Mouse (Mus musculus): Measurements from ENCODE around the gene Srprb.
"Not testable (repeated sequence)": the region's sequence is repeated elsewhere in the genome, so short reads cannot be mapped to it uniquely, and the experiment has no call there.

Gene Srprb

DNA sequence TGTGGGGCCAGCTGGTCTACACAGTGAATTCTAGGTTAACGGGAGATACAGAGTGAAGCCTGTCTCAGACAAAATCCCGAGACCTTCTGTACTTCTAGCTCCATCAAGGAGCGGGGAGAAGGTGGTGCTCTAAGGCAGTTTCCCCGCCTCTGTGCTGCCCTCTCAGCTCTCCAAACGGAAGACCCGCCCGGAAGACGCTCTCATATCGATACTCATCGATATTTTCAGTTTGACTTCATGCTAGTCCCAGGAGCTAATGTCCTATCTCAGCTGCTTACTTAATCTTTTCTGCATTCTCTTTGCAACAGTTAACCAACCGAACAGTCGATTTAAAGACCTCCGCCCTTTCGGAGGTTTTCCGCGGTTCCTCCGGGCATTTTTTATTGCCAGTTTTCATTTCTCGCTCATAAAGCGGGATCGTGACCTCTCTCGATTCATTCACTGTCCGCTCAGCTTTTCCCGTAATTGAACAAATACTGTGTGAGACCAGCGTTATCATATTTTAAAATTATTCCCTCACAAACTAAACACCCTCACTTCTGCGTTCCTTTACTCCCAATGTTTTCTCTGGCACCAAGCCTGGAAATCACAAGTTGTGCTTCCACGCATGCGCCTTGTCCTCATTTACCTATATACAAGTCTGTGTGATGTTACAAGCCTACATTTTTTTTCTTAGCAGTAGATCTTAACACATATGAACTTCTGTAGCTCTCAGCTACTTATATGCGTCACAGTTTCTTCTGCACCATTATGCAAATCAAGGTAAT lies 10.9 kb upstream of the Srprb start:
- no peak for ATAC-seq (ENCODE audit: insufficient number of reproducible peaks, low FRiP score, low TSS enrichment)

GRCm38 (mm10) chr9:103208802-103209423 lies 7.0 kb upstream of the Srprb start:
- no peak for ATAC-seq (ENCODE audit: insufficient number of reproducible peaks, low FRiP score, low TSS enrichment)

DNA sequence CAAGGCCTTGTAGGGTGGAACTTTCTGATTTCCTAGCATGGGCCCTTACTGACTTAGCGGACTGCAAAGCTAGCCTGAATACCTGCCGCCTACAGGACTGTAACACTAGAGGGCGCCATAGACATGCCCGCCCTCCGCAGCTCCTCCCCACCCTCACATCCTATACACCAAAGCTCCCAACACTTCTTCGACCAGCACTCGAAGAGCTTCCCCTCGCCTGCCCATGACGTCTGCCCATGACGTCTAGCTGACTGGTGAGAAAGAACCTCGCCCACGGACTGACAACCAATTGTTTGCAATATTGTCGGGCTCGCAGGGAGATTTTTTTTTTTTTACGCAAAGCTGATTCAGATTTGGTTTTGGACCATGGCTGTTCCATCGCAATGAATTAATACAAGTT lies 5.9 kb upstream of the Srprb start:
- ATAC-seq (ENCODE audit: insufficient number of reproducible peaks, low FRiP score, low TSS enrichment) = peak; percentile 80

DNA sequence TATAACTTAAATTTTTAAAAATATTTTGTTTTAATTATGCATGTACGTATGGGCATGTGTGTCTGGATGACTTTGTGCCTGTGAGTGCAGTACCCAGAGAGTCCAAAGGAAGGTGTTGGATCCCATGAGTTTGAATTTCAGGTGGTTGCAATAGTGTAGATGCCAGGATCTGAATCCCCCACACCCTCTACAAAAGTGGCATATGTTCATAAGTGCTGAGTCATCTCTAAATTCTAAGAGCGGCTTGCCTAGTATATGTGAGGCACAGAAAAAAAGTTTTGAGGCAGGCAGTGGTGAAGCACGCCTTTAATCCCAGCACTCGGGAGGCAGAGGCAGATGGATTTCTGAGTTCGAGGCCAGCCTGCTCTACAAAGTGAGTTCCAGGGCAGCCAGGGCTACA lies 3.8 kb upstream of the Srprb start:
- ATAC-seq (ENCODE audit: insufficient number of reproducible peaks, low FRiP score, low TSS enrichment) = no peak

GRCm38 (mm10) chr9:103188416-103188815 lies 13.5 kb downstream of the Srprb start:
- ATAC-seq (ENCODE audit: insufficient number of reproducible peaks, low FRiP score, low TSS enrichment) = no peak

DNA sequence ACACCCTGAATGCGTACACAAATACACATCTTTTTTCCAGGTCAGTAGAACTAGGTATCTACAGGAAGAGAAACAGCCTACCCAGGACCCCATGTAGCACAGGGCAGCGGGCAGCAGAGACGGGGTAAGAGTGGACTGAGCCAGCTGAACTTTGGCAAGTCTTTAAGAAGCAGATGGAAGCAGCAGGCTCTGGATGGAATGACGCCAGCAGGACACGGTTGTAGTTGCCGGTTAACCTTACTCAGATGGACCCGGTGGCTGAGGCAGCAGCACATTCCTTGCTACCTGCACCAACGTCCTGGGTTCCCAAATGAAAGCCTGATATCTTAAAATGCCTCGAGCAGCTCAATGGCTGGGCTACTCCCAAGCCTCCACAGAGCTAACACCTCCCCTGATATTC lies 15.2 kb downstream of the Srprb start:
- peak; percentile 68 for ATAC-seq (ENCODE audit: insufficient number of reproducible peaks, low FRiP score, low TSS enrichment)

DNA sequence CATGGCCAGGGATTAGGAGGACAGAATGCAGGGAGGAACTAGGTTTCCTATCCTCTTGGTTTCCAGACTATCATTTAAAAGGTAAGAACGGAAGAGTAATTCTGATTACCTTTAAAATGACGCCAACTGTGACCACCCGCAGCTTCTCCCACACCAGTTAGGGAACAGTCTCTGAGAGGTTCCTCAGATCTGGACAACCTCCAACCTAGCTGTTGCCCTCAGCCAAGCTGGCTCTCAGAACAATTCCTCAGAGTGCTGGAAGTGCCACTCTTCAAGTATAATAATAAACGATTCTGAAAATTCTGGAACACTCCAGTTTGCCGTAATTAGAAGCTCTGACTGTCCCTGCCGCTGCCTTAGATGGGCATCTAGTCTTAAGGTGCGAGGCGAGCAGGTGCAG lies 16.0 kb downstream of the Srprb start:
- ATAC-seq (ENCODE audit: insufficient number of reproducible peaks, low FRiP score, low TSS enrichment) = no peak

- no peak for ATAC-seq (ENCODE audit: insufficient number of reproducible peaks, low FRiP score, low TSS enrichment)
These were observed 17.1 kb downstream of the Srprb start for GRCm38 (mm10) chr9:103184855-103185254.

- no peak for ATAC-seq (ENCODE audit: insufficient number of reproducible peaks, low FRiP score, low TSS enrichment)
These were observed 20.1 kb downstream of the Srprb start for GRCm38 (mm10) chr9:103181886-103182285.

- no peak for ATAC-seq (ENCODE audit: insufficient number of reproducible peaks, low FRiP score, low TSS enrichment)
These were observed 21.0 kb downstream of the Srprb start for GRCm38 (mm10) chr9:103180807-103181565.

GRCm38 (mm10) chr9:103180303-103180702 lies 21.6 kb downstream of the Srprb start:
- ATAC-seq (ENCODE audit: insufficient number of reproducible peaks, low FRiP score, low TSS enrichment) = no peak

DNA sequence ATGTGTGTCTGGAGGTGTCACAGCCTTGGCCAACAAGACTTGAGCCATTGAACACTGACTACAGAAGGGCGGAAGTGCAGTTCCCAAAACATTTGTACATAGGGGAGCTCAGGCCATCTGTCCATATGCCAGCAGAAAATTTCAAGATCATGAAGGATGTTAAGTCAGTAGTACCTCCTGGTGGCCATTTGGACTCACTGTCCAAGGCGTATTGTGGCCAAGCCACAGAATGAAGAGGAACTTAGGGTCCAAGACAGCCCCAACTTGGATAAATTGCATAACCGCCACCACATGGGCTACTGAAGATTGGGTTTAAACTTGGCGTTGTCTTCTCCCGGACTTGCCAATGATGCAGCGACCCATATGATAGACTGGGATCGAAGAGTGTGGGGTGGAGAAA lies 26.2 kb downstream of the Srprb start:
- ATAC-seq (ENCODE audit: insufficient number of reproducible peaks, low FRiP score, low TSS enrichment) = no peak

DNA sequence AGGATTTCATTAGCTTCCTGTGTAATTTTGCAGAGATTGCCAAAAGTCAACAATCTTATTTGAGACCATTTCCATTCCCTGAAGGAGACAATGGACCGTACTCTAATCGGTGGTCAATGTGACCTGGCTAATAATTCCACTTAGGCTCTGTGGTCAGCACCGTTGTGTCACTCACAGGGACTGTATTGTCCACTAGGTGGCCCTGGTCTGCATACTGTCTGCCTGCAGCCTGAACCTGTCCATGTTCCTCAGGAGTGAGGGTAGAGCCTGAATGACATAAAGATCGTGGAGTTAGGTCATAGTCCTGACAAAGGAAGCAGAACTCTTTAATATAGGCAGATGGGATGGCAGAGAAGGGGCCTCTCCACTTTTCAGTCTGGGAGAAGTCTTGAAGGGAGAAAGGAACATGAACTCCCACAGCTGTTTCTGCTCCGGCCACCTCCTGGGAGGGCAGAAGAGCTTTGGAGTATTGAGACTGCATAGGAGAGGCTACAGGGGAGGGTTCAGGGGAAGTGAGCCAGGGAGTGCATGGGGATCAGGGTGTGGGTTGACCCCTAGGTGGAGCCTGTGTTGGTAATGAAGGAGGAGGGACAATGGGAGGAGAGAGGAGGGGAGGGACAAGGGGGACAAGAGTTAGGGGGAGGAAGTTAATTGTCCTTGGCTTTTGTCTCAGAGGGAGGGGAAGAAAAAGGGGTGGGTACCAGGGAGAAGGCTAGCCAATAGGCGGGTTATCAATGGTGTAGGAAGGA lies 27.0 kb downstream of the Srprb start:
- no peak for ATAC-seq (ENCODE audit: insufficient number of reproducible peaks, low FRiP score, low TSS enrichment)

DNA sequence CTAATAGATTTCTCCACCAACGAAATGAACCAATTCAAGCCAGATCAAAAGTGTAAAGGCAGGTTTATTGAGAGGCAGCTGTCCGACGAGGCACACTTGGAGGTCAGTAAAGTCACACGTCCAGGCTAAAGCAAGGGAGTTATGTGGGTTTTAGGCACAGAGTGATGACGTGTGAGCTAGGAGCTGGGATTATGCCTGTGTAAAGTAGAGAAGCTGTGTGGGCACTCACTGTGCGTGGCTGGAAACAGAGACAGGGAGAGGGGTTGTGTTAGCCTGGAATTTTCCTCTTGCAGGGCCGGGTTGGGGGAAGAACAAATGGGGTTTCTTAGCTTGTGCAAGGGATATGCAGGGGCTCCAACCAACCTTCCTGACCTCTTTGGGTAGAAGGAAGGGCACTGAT lies 33.2 kb downstream of the Srprb start:
- no peak for ATAC-seq (ENCODE audit: insufficient number of reproducible peaks, low FRiP score, low TSS enrichment)

DNA sequence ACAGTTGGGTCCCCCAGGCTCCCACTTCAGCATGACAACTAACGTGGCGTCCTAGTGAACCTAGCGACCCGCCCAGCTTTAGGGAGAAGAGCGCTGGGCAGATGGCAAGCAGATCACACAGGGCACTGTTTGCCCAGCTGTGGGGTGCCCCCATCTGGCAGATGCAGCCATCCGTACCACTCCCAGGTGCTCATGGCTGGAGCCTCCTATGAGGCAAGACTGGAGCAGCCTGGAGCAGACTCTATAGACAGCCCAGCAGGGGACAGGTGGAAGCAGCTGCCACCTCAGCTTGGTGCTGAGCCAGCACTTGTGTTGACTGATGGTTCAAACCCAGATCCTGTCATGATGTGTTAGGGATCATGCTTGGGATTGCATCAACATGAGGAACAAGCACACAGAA lies 33.9 kb downstream of the Srprb start:
- ATAC-seq (ENCODE audit: insufficient number of reproducible peaks, low FRiP score, low TSS enrichment) = no peak

DNA sequence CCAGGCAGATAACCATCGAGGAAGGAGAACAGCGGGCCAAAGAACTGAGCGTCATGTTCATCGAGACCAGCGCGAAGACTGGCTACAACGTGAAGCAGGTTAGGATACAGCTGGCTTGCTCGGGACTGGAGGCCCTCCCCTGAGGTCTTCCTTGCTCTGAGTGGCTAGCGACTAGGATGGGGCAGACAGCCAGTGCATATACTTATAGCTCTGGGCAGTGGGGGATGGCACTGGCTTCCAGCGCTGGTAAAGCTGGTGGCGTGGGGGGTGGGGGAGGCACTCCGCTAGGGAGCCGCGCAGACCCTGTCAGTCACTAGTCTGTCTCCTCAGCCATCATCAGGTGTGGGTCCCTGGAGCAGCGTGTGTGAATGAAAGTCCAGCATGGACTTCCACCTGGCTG lies 38.1 kb downstream of the Srprb start:
- no peak for ATAC-seq (ENCODE audit: insufficient number of reproducible peaks, low FRiP score, low TSS enrichment)

DNA sequence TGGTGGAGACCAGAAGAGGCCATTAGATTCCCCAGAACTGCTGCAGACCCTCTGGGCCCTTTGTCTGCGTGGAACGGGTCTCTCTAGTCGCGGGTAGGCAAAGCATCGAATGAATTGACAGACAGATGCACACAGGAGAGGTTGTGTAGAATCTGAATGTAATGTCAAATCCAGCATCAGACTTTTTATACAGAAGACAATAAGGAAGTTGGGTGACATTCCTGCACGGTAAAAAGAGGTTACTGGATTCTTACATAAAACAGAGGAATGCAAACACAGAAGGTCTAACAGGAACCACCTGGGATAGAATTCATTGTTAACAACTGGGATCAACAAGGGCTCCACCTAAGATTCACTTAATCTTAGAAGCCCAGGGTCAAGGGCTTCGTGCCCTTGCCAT lies 46.8 kb downstream of the Srprb start:
- not testable (repeated sequence) for ATAC-seq (ENCODE audit: insufficient number of reproducible peaks, low FRiP score, low TSS enrichment)

- ATAC-seq (ENCODE audit: insufficient number of reproducible peaks, low FRiP score, low TSS enrichment) = no peak
These were observed 47.4 kb downstream of the Srprb start for GRCm38 (mm10) chr9:103154568-103154967.

DNA sequence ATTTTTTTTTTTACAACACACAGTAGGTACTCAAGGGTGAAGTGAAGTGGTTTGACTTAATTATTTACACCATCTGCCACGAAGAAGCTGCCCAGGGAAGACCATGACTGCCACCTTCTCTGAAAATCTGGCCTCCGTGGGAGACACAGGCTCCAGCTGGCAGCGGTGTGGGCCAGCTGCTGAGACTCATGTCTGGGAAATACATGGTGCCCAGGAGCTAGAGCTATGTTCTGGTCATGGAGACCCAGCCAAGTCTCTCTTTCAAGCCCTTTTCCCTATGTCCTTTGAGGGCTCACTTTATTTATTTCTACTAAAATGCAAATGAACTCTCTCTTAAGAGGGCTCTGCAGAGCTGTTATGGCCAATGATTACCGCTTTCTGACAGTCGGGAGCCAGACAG lies 48.7 kb downstream of the Srprb start:
- ATAC-seq (ENCODE audit: insufficient number of reproducible peaks, low FRiP score, low TSS enrichment) = no peak

- ATAC-seq (ENCODE audit: insufficient number of reproducible peaks, low FRiP score, low TSS enrichment) = no peak
These were observed 52.7 kb downstream of the Srprb start for GRCm38 (mm10) chr9:103149074-103149799.
